Mouse (Mus musculus): ENCODE measurements at regions not wholly inside any gene's neighbourhood (a gene's known extent, or its start where the extent isn't known, plus 50 kb on each side); places are given as distances from the start of the nearest gene placed in this dataset.

DNA sequence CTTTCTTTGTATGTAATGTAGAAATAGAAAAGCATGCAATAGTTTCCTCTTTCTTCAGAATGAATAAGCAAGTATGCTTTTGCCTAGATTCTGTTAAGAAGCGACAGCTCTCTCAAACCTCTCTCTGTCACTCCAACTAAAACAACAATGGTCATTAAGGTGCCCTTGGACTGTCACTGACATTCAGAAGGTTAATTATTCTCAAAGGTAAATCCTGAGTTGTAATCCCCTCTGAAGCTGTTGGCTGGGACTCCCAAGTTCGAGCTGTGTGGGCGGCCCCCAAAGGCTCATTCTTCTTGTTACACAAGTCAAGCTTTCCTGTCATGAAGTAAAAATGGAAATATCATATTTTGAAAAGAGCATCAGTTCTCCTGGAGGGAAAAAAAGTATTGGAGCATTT lies 153.6 kb upstream of the Cdkn3 start:
- no peak for TF ChIP-seq HCFC1 (IDR thresholded peaks at IDR 0.05; ENCODE audit: borderline replicate concordance, insufficient read depth, low read length)
- no peak for TF ChIP-seq MAFK (IDR thresholded peaks at IDR 0.05; ENCODE audit: insufficient read depth, low read depth, low read length)
- no peak for TF ChIP-seq CHD2 (IDR thresholded peaks at IDR 0.05; ENCODE audit: low read depth, low read length)
- TF ChIP-seq ZC3H11A (IDR thresholded peaks at IDR 0.05; ENCODE audit: borderline replicate concordance, low read depth, low read length) = no peak
- TF ChIP-seq ZNF384 (IDR thresholded peaks at IDR 0.05; ENCODE audit: low read depth, low read length) = no peak
